Mouse (Mus musculus) neural tube, embryonic 12.5 days (tissue): ENCODE data around the gene Itgb1. TPM values are rescaled to one million over a fixed set of nuclear protein-coding genes. Genes with fewer than 3 reads are reported as not detected.

Experiments used
- polyA plus RNA-seq: library from polyadenylated mRNA; unstranded; fragments of >200 nt; fragmentation: Nextera tagmentation; extraction: Ambion mirVana; gene quantifications from 2 replicates; pipeline ENCODE4 v1.2.1, GENCODE M21; 2016

The Itgb1 gene
- polyA plus RNA-seq, 1 experiment from 2014 or later, result 174 TPM

Other genes starting within 250 kb of the Itgb1 start
- gene Gm3952, start 113.0 kb downstream of the Itgb1 start, polyA plus RNA-seq, result not detected in 2 replicates